Mouse (Mus musculus) erythroblast, embryonic 14.5 days (primary cell): ENCODE data around the gene Dcps.

ENCODE experiments used
- GATA1 ChIP-seq: IDR thresholded peaks from 2 replicates; pipeline ENCODE4 v1.6.1; 2012; ENCODE audit warnings: low read length, inconsistent platforms, mixed read lengths
- TAL1 ChIP-seq: IDR thresholded peaks from 3 replicates; pipeline ENCODE4 v1.6.1; 2012; ENCODE audit warnings: low read length, inconsistent platforms, mixed read lengths

DNA sequence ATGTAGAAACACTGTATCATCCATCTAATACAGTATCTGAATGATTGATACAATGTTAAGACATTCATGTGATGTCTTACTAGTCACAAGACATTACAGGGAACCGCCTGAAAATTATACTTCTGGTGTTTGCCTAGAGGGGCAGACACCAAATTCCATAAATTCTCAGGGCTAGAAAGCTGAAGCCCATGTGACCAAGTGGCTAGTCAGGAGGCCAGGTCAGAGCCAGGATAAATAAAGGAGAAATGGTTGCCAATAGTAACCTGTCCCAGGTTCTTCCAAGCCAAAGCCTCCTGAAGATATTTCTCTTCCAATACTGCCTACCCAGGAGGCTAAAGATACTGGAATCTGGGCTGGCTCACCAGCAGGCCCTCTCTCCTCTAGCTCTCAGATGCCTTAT lies 80.1 kb downstream of the Dcps start:
- no peak for TF ChIP-seq GATA1
- TF ChIP-seq TAL1, result no peak
